Mouse (Mus musculus): ENCODE results near the gene Man2a1. TPM values are rescaled to one million over a fixed set of nuclear protein-coding genes. Genes with fewer than 3 reads are reported as not detected.
"Not testable (repeated sequence)": the region's sequence is repeated elsewhere in the genome, so short reads cannot be mapped to it uniquely, and the experiment has no call there.

The Man2a1 gene
- polyA plus RNA-seq, 1 experiment from 2014 or later = 5.1 TPM

DNA sequence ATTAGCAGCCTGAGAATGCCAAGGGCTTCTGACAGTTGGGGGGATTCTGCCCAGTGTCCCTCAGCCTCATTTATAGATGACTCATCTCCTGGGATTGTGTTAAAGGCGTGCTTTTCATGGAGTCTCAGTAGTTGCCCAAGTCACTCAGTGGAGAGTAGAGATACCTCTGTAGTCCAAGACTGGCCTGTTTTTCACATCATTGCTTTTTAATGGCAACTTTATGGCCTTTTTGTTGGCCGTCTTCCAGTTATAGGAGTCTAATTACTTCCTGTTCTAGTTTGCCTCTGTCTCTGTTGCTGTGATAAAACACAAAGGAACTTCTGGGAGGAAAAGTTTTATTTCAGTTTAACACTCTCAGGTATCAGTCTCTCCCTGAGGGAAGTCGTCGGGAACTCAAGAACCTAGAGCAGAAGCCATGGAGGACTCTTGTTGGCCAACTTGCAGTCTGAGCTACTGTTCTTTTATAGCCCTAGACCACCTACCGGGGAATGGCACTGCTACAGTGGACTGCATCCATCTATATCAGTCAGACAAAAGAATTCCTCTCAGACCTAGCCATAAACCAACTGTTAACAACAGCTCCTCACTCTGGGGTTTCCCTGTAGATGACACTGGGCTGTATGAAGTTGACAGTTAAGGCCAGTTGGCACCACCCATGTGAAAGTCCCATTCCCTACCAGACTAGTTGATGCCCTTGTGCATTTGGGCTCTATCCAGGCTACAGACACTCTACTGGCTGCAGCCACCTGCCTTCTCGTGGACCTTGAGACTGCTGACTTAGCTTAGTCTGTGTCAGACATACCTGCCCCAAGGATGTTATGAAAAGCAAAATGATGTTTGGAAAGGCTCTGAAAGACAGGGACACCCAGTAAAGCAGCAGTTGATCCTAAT lies 142.4 kb downstream of the Man2a1 start:
- H3K9me3 ChIP-seq (replicated peaks) = no peaks in the 10 kb centered on the region
- H3K27ac ChIP-seq = no peak overlapping the region
- H3K27me3 ChIP-seq (ENCODE audit: low read depth, poor library complexity, severe bottlenecking) = no peaks in the 10 kb centered on the region
- H3K4me1 ChIP-seq = peaks cover 4% of the 10 kb centered on the region; the same call in 1 of the 2 replicates
- peaks cover 63% of the 10 kb centered on the region for H3K36me3 ChIP-seq
- 72% methylated on average over 6 of the region's 6 CpGs for WGBS
- DNase-seq (ENCODE audit: low spot score) = no peak
- no peak overlapping the region for H3K4me3 ChIP-seq

- Histone ChIP-seq H3K9me3 (replicated peaks) (no peaks in the 10 kb centered on the region), H3K36me3 (peaks cover 60% of the 10 kb centered on the region), H3K27ac (no peak overlapping the region), H3K4me1 (no peaks in the 10 kb centered on the region), H3K4me3 (no peak overlapping the region), H3K27me3 (ENCODE audit: low read depth, poor library complexity, severe bottlenecking) (no peaks in the 10 kb centered on the region)
- 94% methylated on average over 13 of the region's 13 CpGs for WGBS
- no peak for DNase-seq (ENCODE audit: low spot score)
These were observed 143.2 kb downstream of the Man2a1 start for GRCm38 (mm10) chr17:64743606-64744300.

GRCm38 (mm10) chr17:64746637-64747225 lies 146.2 kb downstream of the Man2a1 start:
- no peaks in the 10 kb centered on the region for H3K4me1 ChIP-seq
- WGBS = 79% methylated on average over 8 of the region's 8 CpGs
- H3K27me3 ChIP-seq (ENCODE audit: low read depth, poor library complexity, severe bottlenecking) = no peaks in the 10 kb centered on the region
- no peak for DNase-seq (ENCODE audit: low spot score)
- peaks cover 46% of the 10 kb centered on the region for H3K36me3 ChIP-seq
- H3K4me3 ChIP-seq = no peak overlapping the region
- no peak overlapping the region for H3K27ac ChIP-seq
- no peaks in the 10 kb centered on the region for H3K9me3 ChIP-seq (replicated peaks)

DNA sequence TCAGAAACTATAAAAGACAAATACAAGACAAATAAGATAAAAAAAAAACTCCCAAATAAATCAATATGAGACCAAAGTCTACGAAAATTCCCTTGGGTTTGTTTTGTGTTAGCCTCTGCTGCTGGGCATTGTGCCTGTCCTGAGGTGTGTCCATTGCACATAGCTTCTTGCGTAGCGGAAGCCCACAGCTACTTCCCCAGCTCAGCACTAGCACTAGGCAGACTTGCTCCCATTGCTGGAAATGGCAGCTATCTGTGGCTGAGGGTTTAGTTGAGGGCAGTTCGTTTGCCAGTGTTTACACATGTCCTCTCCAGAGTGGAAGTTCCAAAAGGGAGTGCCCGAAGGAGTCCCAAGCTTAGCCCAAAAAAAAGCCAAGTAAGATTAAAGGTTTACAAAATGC lies 146.9 kb downstream of the Man2a1 start:
- H3K36me3 ChIP-seq = peaks cover 39% of the 10 kb centered on the region
- H3K4me3 ChIP-seq = no peak overlapping the region
- no peaks in the 10 kb centered on the region for H3K27me3 ChIP-seq (ENCODE audit: low read depth, poor library complexity, severe bottlenecking)
- H3K9me3 ChIP-seq (replicated peaks) = no peaks in the 10 kb centered on the region
- 89% methylated on average over 5 of the region's 5 CpGs for WGBS
- H3K4me1 ChIP-seq = no peaks in the 10 kb centered on the region
- DNase-seq (ENCODE audit: low spot score) = no peak
- H3K27ac ChIP-seq = no peak overlapping the region

DNA sequence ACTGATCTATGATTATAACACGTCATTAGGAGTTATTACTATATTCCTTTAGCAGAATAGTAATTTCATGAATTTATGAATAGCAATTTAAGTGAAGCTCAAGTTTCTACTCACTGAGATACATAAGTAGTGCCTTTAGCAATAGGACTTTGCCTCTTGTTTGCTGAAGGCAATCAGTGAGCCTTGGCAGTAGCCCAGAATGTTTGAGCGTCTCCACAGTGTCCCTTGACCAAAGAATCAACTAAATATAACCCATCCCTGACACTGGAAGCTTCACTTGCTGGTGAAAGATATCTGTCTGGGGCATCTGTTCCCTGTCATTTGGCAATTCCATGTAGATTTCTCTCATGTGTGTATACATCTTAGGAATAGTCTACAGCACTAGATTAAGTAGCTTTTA lies 147.6 kb downstream of the Man2a1 start:
- Histone ChIP-seq H3K9me3 (replicated peaks) (no peaks in the 10 kb centered on the region), H3K4me1 (no peaks in the 10 kb centered on the region), H3K36me3 (peaks cover 32% of the 10 kb centered on the region), H3K4me3 (no peak overlapping the region), H3K27me3 (ENCODE audit: low read depth, poor library complexity, severe bottlenecking) (no peaks in the 10 kb centered on the region), H3K27ac (no peak overlapping the region)
- WGBS = 89% methylated on average over 2 of the region's 2 CpGs
- no peak for DNase-seq (ENCODE audit: low spot score)

DNA sequence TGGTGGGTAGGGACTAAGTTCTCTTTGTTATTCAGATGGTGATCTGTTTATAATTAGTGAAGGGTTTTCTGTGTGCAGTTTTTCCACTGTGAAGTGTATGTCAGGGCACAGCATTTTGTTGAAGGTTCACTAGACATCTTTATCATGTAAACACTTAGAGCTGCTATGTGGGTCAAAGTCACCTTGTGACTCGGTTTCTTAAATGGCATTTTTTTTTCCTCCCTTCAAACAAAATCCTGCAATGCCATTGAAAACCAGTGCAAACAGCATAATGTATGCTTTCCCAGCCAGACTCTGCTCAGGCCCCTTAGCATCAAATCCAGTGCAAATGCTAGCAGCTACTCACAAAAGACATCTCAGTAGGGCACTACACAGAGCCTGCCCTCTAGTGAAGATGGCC lies 148.6 kb downstream of the Man2a1 start:
- H3K36me3 ChIP-seq = peaks cover 24% of the 10 kb centered on the region
- no peaks in the 10 kb centered on the region for H3K27me3 ChIP-seq (ENCODE audit: low read depth, poor library complexity, severe bottlenecking)
- H3K27ac ChIP-seq = no peak overlapping the region
- H3K4me1 ChIP-seq = no peaks in the 10 kb centered on the region
- no peak for DNase-seq (ENCODE audit: low spot score)
- no peak overlapping the region for H3K4me3 ChIP-seq
- WGBS = 82% methylated on average over 1 of the region's 1 CpGs
- no peaks in the 10 kb centered on the region for H3K9me3 ChIP-seq (replicated peaks)

- Histone ChIP-seq H3K36me3 (peaks cover 8% of the 10 kb centered on the region), H3K4me1 (no peaks in the 10 kb centered on the region), H3K4me3 (no peak overlapping the region), H3K27ac (no peak overlapping the region), H3K9me3 (replicated peaks) (no peaks in the 10 kb centered on the region), H3K27me3 (ENCODE audit: low read depth, poor library complexity, severe bottlenecking) (no peaks in the 10 kb centered on the region)
- DNase-seq (ENCODE audit: low spot score) = no peak
- WGBS = 88% methylated on average over 5 of the region's 5 CpGs
These were observed 150.7 kb downstream of the Man2a1 start for GRCm38 (mm10) chr17:64751249-64751648.

DNA sequence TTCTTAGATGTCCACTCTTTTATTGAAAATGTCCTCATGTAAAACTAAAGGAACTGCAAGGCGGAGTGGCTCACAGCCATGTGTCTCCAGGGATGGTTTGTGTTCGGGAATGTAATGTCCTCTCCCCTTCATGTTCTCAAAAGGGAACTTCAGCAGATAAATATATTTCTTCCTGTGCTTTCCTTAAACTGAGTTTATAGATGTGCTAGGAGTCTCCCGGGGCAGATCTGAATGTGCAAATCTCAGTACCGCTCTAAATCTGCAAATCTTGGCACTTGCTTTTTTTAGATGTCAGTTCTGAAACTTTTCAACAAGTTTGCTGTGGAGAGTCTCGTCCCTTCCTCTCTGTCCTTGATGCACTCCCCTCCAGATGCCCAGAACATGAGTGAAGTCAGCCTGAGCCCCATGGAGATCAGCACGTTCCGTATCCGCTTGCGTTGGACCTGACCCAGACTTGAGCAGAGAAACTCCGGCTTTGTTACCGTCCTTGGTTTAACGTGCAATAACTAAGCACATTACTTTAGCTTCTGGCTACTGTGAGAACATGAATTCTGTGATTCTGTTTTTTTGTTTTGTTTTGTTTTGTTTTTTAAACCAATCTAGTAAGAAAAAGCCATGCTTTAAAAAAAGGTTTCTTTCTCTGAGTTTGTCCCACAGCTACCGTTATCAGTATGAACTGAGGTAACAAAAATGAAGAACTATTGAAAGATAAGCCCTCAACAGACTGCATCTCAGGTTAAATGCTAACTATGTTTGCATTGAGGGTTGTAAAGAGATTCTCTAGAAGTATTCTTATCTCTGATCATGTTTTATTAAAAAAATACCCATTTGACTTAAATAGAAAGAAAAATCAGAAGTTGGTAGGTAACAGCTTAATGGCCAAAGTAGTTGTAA lies 151.8 kb downstream of the Man2a1 start:
- no peak overlapping the region for H3K4me3 ChIP-seq
- no peaks in the 10 kb centered on the region for H3K9me3 ChIP-seq (replicated peaks)
- no peak overlapping the region for H3K27ac ChIP-seq
- DNase-seq (ENCODE audit: low spot score) = no peak
- 93% methylated on average over 13 of the region's 13 CpGs for WGBS
- H3K4me1 ChIP-seq = no peaks in the 10 kb centered on the region
- peaks cover 8% of the 10 kb centered on the region; the same call in 1 of the 2 replicates for H3K36me3 ChIP-seq
- H3K27me3 ChIP-seq (ENCODE audit: low read depth, poor library complexity, severe bottlenecking) = no peaks in the 10 kb centered on the region

- WGBS = 97% methylated on average over 6 of the region's 6 CpGs
- DNase-seq (ENCODE audit: low spot score) = no peak
- H3K4me3 ChIP-seq = no peak overlapping the region
These were observed 153.0 kb downstream of the Man2a1 start for GRCm38 (mm10) chr17:64753507-64753906.

GRCm38 (mm10) chr17:64754142-64754863 lies 153.8 kb downstream of the Man2a1 start:
- H3K4me3 ChIP-seq = no peak overlapping the region
- peaks cover 8% of the 10 kb centered on the region; the same call in 1 of the 2 replicates for H3K36me3 ChIP-seq
- H3K27me3 ChIP-seq (ENCODE audit: low read depth, poor library complexity, severe bottlenecking) = no peaks in the 10 kb centered on the region
- H3K9me3 ChIP-seq (replicated peaks) = no peaks in the 10 kb centered on the region
- DNase-seq (ENCODE audit: low spot score) = no peak
- WGBS = 83% methylated on average over 9 of the region's 9 CpGs
- H3K27ac ChIP-seq = no peak overlapping the region
- no peaks in the 10 kb centered on the region for H3K4me1 ChIP-seq

More at GRCm38 (mm10) chr17:64753507-64753906, 153.0 kb downstream of the Man2a1 start:
- no peaks in the 10 kb centered on the region for H3K4me1 ChIP-seq
- no peaks in the 10 kb centered on the region for H3K9me3 ChIP-seq (replicated peaks)
- H3K36me3 ChIP-seq = peaks cover 8% of the 10 kb centered on the region; the same call in 1 of the 2 replicates
- H3K27me3 ChIP-seq (ENCODE audit: low read depth, poor library complexity, severe bottlenecking) = no peaks in the 10 kb centered on the region
- H3K27ac ChIP-seq = no peak overlapping the region

DNA sequence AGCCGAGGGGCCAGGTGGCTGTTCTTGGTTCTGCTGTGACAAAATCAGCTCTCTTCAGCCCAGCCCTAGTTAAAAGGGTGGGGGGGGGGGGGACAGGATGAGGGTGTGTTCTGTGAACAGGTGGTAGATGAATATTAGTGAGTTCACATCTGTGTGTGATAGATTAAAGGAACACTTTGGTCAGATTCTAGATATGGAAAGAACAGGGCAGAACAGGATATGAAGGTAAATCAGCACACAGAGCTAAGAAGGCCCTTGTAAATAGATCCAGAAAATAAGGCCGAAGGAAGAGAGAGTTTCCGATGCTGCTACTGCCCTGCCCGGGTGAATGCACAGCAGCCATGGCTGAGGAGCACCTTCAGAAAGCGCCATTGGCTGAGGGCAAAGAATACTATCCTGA lies 154.7 kb downstream of the Man2a1 start:
- no peak overlapping the region for H3K4me3 ChIP-seq
- H3K27ac ChIP-seq = no peak overlapping the region
- no peaks in the 10 kb centered on the region for H3K27me3 ChIP-seq (ENCODE audit: low read depth, poor library complexity, severe bottlenecking)
- no peaks in the 10 kb centered on the region for H3K9me3 ChIP-seq (replicated peaks)
- H3K4me1 ChIP-seq = no peaks in the 10 kb centered on the region
- peaks cover 8% of the 10 kb centered on the region; the same call in 1 of the 2 replicates for H3K36me3 ChIP-seq
- 85% methylated on average over 5 of the region's 5 CpGs for WGBS
- DNase-seq (ENCODE audit: low spot score) = no peak

- not testable (repeated sequence) for H3K27me3 ChIP-seq (ENCODE audit: low read depth, poor library complexity, severe bottlenecking); H3K27ac ChIP-seq; DNase-seq (ENCODE audit: low spot score); H3K9me3 ChIP-seq (replicated peaks); H3K36me3 ChIP-seq; H3K4me3 ChIP-seq; H3K4me1 ChIP-seq
- 92% methylated on average over 4 of the region's 4 CpGs for WGBS
These were observed 162.1 kb downstream of the Man2a1 start for GRCm38 (mm10) chr17:64762651-64763050.
